Mouse (Mus musculus) liver, embryonic 14.5 days (tissue): ENCODE data around the gene Procr. TPM values are rescaled to one million over a fixed set of nuclear protein-coding genes. Genes with fewer than 3 reads are reported as not detected.

ENCODE experiments used
- ATAC-seq: fragments of 200-750 bp; cut with Nextera tagmentation; 2 replicates; pipeline ENCODE4 v1.8.0; 2017; ENCODE audit warnings: moderate number of reproducible peaks, mild to moderate bottlenecking, moderate library complexity; ENCODE audit not compliant: insufficient read depth
- DNase-seq, 3 experiments: peaks; one replicate each; pipeline ENCODE4 v3.0.0-alpha.2; 2012 to 2013; ENCODE audit warnings: low read depth in 3 of 3, low spot score in 3 of 3
- H3K27ac ChIP-seq: fragments of 300-500 bp; sonication (generic); 2 replicates; pipeline ENCODE4 v1.5.1; 2014; ENCODE audit warnings: moderate library complexity, mild to moderate bottlenecking, control low read depth, inconsistent platforms
- H3K27me3 ChIP-seq: fragments of 300-500 bp; sonication (generic); 2 replicates; pipeline ENCODE4 v1.6.1; 2014; ENCODE audit warnings: mild to moderate bottlenecking, low read length, moderate library complexity; ENCODE audit not compliant: control insufficient read depth, insufficient read depth
- H3K36me3 ChIP-seq: fragments of 300-500 bp; sonication (generic); replicated peaks from 2 replicates; pipeline ENCODE4 v1.6.1; 2014; ENCODE audit warnings: low read depth; ENCODE audit not compliant: control insufficient read depth, insufficient read depth
- H3K4me1 ChIP-seq, 2 experiments: fragments of 200-500 bp in 1 of 2; fragments of 300-500 bp in 1 of 2; sonication (generic) in 1 of 2; replicated peaks; 2 replicates each; pipeline ENCODE4 v1.6.1; 2012 to 2014; ENCODE audit warnings: antibody characterized with exemption in 1 of 2, inconsistent platforms in 1 of 2, low read length in 1 of 2; ENCODE audit not compliant: control insufficient read depth in 2 of 2, insufficient read depth in 2 of 2
- H3K4me2 ChIP-seq: fragments of 300-500 bp; sonication (generic); 2 replicates; pipeline ENCODE4 v1.6.1; 2014; ENCODE audit warnings: low read depth, mild to moderate bottlenecking, control low read depth, moderate library complexity
- H3K4me3 ChIP-seq, 2 experiments: fragments of 200-500 bp in 1 of 2; fragments of 300-500 bp in 1 of 2; sonication (generic) in 1 of 2; 2 replicates each; pipeline ENCODE4 v1.5.1; 2012 to 2014; ENCODE audit warnings: low read depth in 2 of 2, low read length in 2 of 2, mild to moderate bottlenecking in 2 of 2, control low read depth in 1 of 2, inconsistent platforms in 1 of 2, moderate library complexity in 1 of 2; ENCODE audit not compliant: insufficient read depth in 1 of 2
- H3K9ac ChIP-seq: fragments of 300-500 bp; sonication (generic); replicated peaks from 2 replicates; pipeline ENCODE4 v1.6.1; 2014; ENCODE audit warnings: mild to moderate bottlenecking, control low read depth, moderate library complexity
- H3K9me3 ChIP-seq: fragments of 300-500 bp; sonication (generic); 2 replicates; pipeline ENCODE4 v1.6.1; 2016; ENCODE audit warnings: low read length, mixed read lengths; ENCODE audit not compliant: control insufficient read depth
- CTCF ChIP-seq: IDR thresholded peaks from 2 replicates; pipeline ENCODE4 v1.5.1; 2016; ENCODE audit warnings: antibody characterized with exemption, low read depth, control low read depth
- EP300 ChIP-seq: IDR thresholded peaks from 2 replicates; pipeline ENCODE4 v1.6.1; 2016; ENCODE audit warnings: antibody characterized with exemption, low read depth
- WGBS: fragments of 180-500 bp; shearing (Covaris S2); extraction: QIAGEN DNeasy Blood & Tissue Kit; methylation state at CpG from one replicate; pipeline ENCODE4 v1.1.7; 2014; ENCODE audit not compliant: insufficient replicate concordance; 5-methylcytosine and 5-hydroxymethylcytosine counted together
- polyA plus RNA-seq, 2 experiments: library from polyadenylated mRNA; depleted of rRNA in 1 of 2; stranded (reverse) in 1 of 2; unstranded in 1 of 2; fragments of >200 nt; fragmentation: Nextera tagmentation in 1 of 2; extraction: Ambion mirVana in 1 of 2; gene quantifications; 2 replicates each; pipeline versions ENCODE4 v1.2.1 to v1.2.3; 2012 to 2014

The Procr gene
- polyA plus RNA-seq, 2 experiments = 0.74 to 0.93 TPM

DNA sequence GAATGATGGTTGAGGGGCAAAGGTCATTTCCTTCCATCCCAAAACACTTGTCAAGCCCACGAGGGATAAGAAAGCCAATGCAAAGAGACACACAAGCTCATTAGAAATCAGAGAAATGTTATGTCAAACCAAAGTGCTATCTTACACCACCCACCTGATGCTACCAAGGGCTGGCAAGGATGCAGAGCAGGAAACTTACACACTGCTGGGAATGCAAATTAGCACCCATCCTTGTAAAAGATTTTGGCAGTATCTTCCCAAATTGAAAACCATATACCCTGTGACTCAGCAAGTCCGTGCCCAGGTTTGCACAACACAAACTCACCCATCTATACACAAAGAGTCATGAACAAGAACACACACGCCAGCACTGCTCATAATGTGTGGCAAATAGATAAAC lies 5.4 kb upstream of the Procr start:
- no peak for ATAC-seq
- no peak for DNase-seq
- Histone ChIP-seq H3K4me1 (peaks cover 0 to 11% of the 10 kb centered on the region in 2 experiments; a peak in 2 of 4 replicates), H3K27me3 (peaks cover 3% of the 10 kb centered on the region; the same call in 1 of the 2 replicates), H3K9me3 (no peaks in the 10 kb centered on the region), H3K9ac (no peak overlapping the region), H3K36me3 (no peaks in the 10 kb centered on the region), H3K27ac (no peak overlapping the region), H3K4me3 (no peak overlapping the region), H3K4me2 (no peak overlapping the region)
- no peak for TF ChIP-seq EP300
- TF ChIP-seq CTCF = no peak
- WGBS = 34% methylated on average over 3 of the region's 3 CpGs

DNA sequence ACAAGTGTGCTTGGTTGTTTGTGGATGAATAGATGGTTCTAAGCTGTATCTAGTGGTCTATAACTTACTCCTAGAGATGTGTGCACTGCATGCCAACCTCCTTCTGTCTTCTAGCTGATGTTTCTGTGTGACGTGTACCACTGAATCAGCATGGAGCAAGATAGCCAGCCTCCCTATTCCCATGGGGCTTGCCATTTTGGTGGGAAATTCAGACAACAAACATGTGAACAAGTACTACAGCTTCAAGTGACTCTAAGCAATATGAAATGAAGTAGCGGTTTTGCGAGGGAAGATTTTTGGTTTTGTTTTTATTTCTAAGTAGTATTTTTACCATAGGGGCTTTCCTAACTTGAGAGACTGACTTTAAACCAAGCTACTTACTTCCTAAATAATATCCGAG lies 1.5 kb upstream of the Procr start:
- no peak overlapping the region for H3K4me2 ChIP-seq
- 70% methylated on average over 4 of the region's 4 CpGs for WGBS
- H3K36me3 ChIP-seq = no peaks in the 10 kb centered on the region
- TF ChIP-seq EP300 (no peak), CTCF (no peak)
- DNase-seq (no peak), ATAC-seq (no peak)
- H3K4me1 ChIP-seq = no peaks in the 10 kb centered on the region
- H3K27ac ChIP-seq = no peak overlapping the region
- H3K9me3 ChIP-seq = no peaks in the 10 kb centered on the region
- H3K27me3 ChIP-seq = peaks cover 12% of the 10 kb centered on the region
- H3K9ac ChIP-seq = no peak overlapping the region
- no peak overlapping the region for H3K4me3 ChIP-seq

DNA sequence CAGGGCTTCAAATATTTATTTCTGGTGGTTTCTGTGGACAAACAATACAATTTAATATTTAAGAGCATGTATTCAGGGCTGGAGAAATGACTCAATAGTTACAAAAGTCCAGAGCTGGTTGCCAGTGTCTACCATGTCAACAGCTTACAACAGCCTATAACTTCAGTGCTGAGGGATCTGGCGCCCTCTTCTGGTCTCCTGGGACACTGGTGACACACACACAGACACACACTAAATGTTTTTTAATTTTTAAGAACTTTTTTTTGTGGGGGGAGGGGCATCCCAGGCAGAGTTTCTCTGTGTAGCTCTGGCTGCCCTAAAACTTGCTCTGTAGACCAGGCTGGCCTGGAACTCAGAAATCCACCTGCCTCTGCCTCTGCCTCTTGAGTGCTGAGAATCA lies 4.8 kb downstream of the Procr start:
- Histone ChIP-seq H3K4me2 (no peak overlapping the region), H3K4me3 (no peak overlapping the region), H3K36me3 (no peaks in the 10 kb centered on the region), H3K9me3 (no peaks in the 10 kb centered on the region), H3K27me3 (peaks cover 9% of the 10 kb centered on the region; the same call in 1 of the 2 replicates), H3K27ac (no peak overlapping the region), H3K9ac (no peak overlapping the region), H3K4me1 (no peaks in the 10 kb centered on the region)
- no peak for TF ChIP-seq EP300
- peak; percentile 68 for TF ChIP-seq CTCF
- peak; percentile 36 to 46 (median 44) for DNase-seq
- no peak for ATAC-seq
- 0% methylated on average over 1 of the region's 1 CpGs for WGBS

GRCm38 (mm10) chr2:155756855-155757566 lies 6.1 kb downstream of the Procr start:
- peak; percentile 60 for TF ChIP-seq CTCF
- TF ChIP-seq EP300 = no peak
- no peaks in the 10 kb centered on the region for H3K4me1 ChIP-seq

GRCm38 (mm10) chr2:155764679-155765418 lies 13.9 kb downstream of the Procr start:
- 49% methylated on average over 13 of the region's 13 CpGs for WGBS
- TF ChIP-seq CTCF (peak; percentile 70), EP300 (no peak)
- no peaks in the 10 kb centered on the region for H3K27me3 ChIP-seq
- ATAC-seq = no peak
- H3K4me1 ChIP-seq = no peaks in the 10 kb centered on the region
- no peak overlapping the region for H3K4me3 ChIP-seq
- H3K9me3 ChIP-seq = no peaks in the 10 kb centered on the region
- DNase-seq = peak; percentile 28 to 55 (median 38)
- H3K27ac ChIP-seq = no peak overlapping the region
- H3K9ac ChIP-seq = no peak overlapping the region
- no peaks in the 10 kb centered on the region for H3K36me3 ChIP-seq
- H3K4me2 ChIP-seq = no peak overlapping the region

More at GRCm38 (mm10) chr2:155756855-155757566, 6.1 kb downstream of the Procr start:
- 45% methylated on average over 14 of the region's 14 CpGs for WGBS
- H3K27me3 ChIP-seq = no peaks in the 10 kb centered on the region
- no peak for ATAC-seq
- H3K4me3 ChIP-seq = no peak overlapping the region
- no peak overlapping the region for H3K4me2 ChIP-seq
- H3K27ac ChIP-seq = no peak overlapping the region
- no peaks in the 10 kb centered on the region for H3K9me3 ChIP-seq
- DNase-seq = no peak
- H3K9ac ChIP-seq = no peak overlapping the region
- H3K36me3 ChIP-seq = no peaks in the 10 kb centered on the region
